Mouse (Mus musculus) ES-E14 (cell line): Measurements from ENCODE around the gene Mpp2.

Experiments used
- CHD2 ChIP-seq: IDR thresholded peaks from 2 replicates; pipeline ENCODE4 v1.6.1; 2014; ENCODE audit warnings: mild to moderate bottlenecking, low read depth, low read length, inconsistent platforms
- HCFC1 ChIP-seq: IDR thresholded peaks from 2 replicates; pipeline ENCODE4 v1.6.1; 2012; ENCODE audit warnings: low read length, inconsistent platforms, borderline replicate concordance; ENCODE audit not compliant: insufficient read depth
- MAFK ChIP-seq: IDR thresholded peaks from 2 replicates; pipeline ENCODE4 v1.6.1; 2014; ENCODE audit warnings: mild to moderate bottlenecking, low read depth, low read length, inconsistent platforms; ENCODE audit not compliant: insufficient read depth
- ZC3H11A ChIP-seq: IDR thresholded peaks from 2 replicates; pipeline ENCODE4 v1.6.1; 2012; ENCODE audit warnings: low read depth, mild to moderate bottlenecking, inconsistent platforms, low read length, borderline replicate concordance

DNA sequence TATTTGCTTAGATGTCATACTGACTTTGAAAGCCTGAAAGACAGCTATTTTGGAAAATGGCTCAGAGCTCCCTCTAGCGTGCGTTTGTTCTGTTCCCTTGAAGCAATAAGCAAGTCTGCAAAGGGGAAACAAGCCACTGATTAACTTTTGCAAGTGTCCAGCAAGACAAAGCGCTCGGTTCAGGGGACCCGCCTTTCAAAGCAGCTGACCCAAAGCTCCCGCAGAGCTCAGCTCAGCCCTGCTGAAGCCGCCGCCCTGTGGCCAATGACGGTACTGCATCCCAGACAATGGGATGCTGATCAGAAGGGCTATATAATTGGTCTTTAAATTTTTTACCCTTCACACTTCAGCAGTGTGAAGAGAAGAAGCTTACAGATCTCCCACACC is 48.2 kb downstream of the Mpp2 start:
- TF ChIP-seq MAFK (no peak), HCFC1 (no peak), CHD2 (no peak), ZC3H11A (no peak; the same call in 1 of the 2 replicates)
